Mouse (Mus musculus) layer of hippocampus, postnatal 25 days (tissue): Measurements from ENCODE around the gene Rtn4rl1. TPM values are rescaled to one million over a fixed set of nuclear protein-coding genes. Genes with fewer than 3 reads are reported as not detected.

Experiments
- DNase-seq, 2 experiments: peaks; one replicate each; pipeline ENCODE4 v3.0.0; 2022; ENCODE audit warnings: mixed read lengths in 2 of 2, low spot score in 1 of 2; ENCODE audit errors: extremely low spot score in 1 of 2
- total RNA-seq, 2 experiments: library from RNA; stranded (reverse); gene quantifications; 2 replicates each; pipeline ENCODE4 v1.2.3; 2021

Rtn4rl1 gene
- total RNA-seq, 2 experiments from 2014 or later: 94.7 to 106 TPM

DNA sequence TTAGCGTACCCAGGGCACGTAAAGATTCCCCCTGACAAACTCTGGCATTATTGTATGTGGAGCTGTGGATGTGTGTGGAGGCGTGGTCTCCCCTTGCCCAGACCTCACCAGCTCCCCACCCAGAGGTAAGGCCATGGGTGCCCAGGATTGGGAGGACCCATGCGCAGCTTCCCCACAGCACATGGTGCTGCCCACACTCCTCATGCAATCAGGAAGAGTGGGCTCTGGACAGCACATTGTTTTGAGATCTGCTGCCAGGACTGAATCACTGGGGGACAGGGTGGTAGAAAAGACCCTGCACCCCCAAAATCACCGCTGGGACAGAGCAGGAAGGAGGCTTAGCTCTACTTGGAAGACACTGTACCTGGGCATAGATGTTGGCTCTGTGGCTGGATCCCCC, 9.0 kb upstream of the Rtn4rl1 start:
- no peak for DNase-seq

GRCm38 (mm10) chr11:75184986-75185385, 8.6 kb upstream of the Rtn4rl1 start:
- no peak for DNase-seq

DNA sequence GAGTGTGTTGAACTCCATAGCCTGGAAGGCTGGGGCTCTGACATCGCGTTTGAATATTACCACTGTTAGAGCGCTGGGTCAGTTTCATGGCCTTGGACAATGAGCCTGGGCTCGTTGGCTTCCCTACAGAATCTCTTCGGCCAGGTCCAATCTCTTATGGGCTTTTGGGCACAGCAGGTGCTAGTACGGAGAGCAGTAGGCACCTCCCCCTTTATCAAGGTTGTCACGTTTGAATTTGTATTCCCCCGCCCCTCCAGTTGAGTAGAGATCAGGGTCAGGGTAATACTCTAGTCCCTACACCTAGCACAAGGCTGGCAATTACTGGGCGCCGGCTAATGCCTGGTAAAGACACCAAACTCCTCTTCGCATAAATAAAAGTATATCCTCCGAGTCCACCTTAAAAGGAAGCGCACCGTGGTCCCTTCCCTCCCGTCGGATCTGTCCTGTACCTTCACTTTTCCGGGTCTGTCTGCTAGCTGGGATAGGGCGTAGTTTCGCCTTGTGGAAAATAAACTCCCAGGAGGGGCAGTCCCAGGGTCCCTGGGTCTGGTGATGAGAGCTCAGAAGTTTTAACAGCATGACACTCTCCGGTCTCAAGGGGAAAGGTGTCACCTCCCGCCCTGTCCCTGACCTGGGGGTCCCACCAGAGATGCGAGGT, 3.7 kb upstream of the Rtn4rl1 start:
- no peak for DNase-seq

GRCm38 (mm10) chr11:75190371-75190724, 3.2 kb upstream of the Rtn4rl1 start:
- DNase-seq: peak in 1 of 2 experiments; percentile 67

DNA sequence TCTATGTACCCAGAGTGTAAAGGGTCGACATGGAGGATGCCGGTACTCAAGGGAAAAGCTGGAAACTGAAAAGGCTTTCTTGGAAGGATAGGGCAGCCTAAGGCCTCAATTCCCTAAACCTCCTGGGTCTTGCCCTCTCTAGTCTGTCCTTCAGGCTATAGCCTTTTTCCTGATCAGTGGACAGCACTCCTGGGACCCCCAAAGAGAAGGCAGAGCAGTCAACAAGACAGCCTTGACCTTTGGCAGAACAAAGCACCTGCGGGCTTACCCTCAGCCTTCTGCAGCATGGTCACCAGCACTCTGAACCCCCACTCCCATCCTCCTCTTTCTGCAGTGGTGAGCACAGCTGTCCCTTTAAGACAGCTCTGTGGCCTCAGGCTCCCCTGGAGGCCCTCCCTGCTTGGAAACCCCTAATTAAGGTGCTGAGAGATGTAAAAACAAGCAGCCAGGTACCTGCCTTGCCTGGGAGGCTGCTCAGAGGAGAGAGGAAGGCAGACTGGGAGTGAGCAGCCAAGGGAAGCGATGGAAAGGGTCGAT, 2.6 kb upstream of the Rtn4rl1 start, which contains the start of gene Dph1:
Gene Dph1 (minus strand): TSS at position 337 of the 537 bp plus-strand sequence.
- no peak for DNase-seq

GRCm38 (mm10) chr11:75191841-75192240, 1.7 kb upstream of the Rtn4rl1 start:
- DNase-seq: no peak

- peak in 1 of 2 experiments; percentile 72 for DNase-seq
Measured at GRCm38 (mm10) chr11:75192336-75193214, 1.0 kb upstream of the Rtn4rl1 start.

GRCm38 (mm10) chr11:75194121-75194849, 702 bp downstream of the Rtn4rl1 start:
- no peak for DNase-seq

GRCm38 (mm10) chr11:75194850-75195461, 1.4 kb downstream of the Rtn4rl1 start:
- no peak for DNase-seq

DNA sequence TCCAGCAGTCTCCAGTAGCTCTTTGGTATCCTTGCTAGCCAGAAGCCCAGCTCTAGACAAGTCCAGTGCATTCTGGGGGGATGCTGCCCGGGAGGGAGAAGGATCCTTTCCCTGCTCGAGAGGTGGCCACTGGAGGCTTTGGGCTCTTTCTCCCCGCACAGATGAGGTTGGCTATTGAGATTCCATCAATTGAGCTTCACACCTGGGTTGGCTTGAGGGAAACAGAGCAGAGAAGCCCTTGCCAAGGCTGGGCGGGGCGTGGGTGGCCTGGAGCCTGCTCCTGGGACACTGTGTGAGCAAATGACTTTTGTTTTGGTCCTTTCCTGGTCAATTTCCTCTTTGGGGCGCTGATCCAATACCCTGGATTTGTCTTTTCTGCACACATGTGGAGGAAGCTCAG, 2.5 kb downstream of the Rtn4rl1 start:
- no peak for DNase-seq

GRCm38 (mm10) chr11:75197956-75198355, 4.4 kb downstream of the Rtn4rl1 start:
- no peak for DNase-seq

DNA sequence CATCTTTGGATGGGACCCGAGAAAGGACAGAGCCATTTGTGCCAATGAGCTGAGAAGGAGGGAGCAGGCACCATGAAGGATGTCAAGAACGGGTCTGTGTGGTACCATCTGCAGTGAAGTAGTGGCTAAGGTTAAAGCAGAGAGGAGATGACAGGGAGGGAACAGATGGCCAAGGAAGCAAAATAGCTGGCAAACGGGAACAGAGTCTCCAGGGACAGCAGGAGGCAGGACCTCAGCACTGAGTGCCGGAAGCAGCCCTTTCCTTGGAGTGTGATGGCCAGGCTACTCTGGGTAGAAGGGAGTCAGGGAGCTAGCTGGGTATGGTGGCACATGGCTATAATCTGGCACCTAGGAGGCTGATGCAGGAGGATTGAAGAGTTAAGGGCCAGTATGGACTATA, 5.2 kb downstream of the Rtn4rl1 start:
- DNase-seq: no peak

DNA sequence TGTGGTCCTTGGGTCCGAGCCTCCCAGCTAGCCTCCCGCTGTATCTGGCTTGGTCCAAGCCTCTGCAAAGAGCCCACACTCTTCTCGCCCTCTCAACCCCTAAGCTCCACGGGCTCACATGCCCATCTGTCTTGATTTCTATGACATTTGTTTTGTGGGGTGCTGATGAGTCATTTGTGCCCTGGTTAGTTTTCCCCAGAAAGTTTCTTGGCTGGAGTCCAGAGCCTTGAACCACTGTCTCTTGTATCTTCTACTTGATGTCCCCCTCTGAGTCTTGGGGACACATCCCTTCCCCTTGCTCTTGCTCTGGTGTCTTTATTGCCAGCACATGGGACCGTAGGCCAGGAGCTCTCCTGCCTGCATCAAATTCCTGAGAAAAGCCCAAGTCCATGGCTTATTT, 6.4 kb downstream of the Rtn4rl1 start:
- DNase-seq: no peak

DNA sequence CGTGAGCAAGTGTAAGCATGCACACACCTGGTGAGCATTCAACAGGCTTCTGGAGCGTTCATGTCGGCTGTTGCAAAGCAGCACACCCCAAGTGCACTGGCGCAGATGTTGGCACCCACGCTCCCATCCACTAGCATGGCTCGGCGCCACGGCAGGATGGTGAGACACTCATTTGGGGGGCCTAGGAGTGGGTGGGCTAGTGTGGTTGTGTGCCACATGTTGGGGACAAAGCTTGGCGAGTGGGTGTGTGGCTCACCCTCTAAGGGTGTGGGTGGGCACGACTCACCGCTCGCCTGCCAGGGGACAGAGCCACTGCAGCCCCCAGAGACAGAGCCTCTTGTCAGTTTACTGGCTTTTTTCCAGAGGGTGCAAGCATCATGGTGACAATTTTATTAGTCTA, 7.4 kb downstream of the Rtn4rl1 start:
- DNase-seq: peak in 1 of 2 experiments; percentile 58

GRCm38 (mm10) chr11:75201721-75202120, 8.1 kb downstream of the Rtn4rl1 start:
- DNase-seq: no peak

GRCm38 (mm10) chr11:75203926-75204325, 10.3 kb downstream of the Rtn4rl1 start:
- DNase-seq: no peak

- DNase-seq: no peak
Measured at GRCm38 (mm10) chr11:75204472-75204871, 10.9 kb downstream of the Rtn4rl1 start.

- DNase-seq: no peak
Measured at GRCm38 (mm10) chr11:75206347-75206746, 12.8 kb downstream of the Rtn4rl1 start.

DNA sequence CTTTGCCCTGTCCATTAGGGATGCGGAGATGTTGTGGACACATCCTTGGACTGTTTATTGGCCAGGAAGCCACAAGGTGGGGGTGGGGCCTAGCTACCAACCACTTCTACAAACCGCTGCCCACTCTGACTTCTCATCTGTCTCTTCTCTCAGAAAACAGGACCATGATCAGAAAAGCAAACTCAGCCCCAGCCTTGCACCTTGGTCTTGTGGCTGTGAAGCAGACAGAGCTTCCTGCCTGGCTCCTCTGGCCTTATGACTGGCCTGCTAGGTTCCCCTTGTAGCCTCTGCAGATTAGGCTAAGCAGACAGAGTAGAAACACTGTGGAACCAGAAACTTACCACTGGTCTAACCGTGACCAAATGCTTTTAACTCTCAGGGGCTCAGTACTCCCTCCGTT, 15.8 kb downstream of the Rtn4rl1 start:
- DNase-seq: no peak

DNA sequence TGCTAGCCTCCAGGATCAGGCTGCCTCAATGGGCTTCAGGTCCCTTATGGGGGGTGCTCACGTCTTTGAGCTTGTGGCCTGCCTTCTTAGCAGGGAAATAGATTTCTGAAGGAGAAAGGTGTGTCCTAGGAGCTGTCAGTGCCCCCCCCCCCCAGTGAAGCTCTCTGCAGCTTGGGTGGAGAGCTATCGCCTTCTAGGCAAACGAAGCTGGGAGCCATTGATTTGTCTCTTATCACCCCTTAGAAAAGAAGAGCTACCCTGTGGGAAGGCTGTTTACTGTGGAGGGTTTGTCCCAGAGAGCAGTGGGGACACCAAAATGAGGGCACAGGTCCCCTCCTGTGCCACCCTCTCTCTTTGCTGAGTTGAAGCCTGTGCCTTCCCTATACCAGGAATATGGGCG, 16.5 kb downstream of the Rtn4rl1 start:
- DNase-seq: no peak
